Mouse (Mus musculus) spleen, adult 2 months (tissue): ENCODE results near the gene Ubac1.

Experiments
- CTCF ChIP-seq: fragments of 200-500 bp; IDR thresholded peaks from 2 replicates; pipeline ENCODE4 v1.5.1; 2011; ENCODE audit warnings: mild to moderate bottlenecking, inconsistent platforms; ENCODE audit not compliant: insufficient read depth, insufficient read length, insufficient replicate concordance; ENCODE audit errors: extremely low read depth
- POLR2A ChIP-seq: fragments of 200-500 bp; IDR thresholded peaks from 2 replicates; pipeline ENCODE4 v1.6.1; 2011; ENCODE audit warnings: low read depth, low read length, inconsistent platforms

- TF ChIP-seq CTCF = no peak
- no peak for TF ChIP-seq POLR2A
Observed at GRCm38 (mm10) chr2:26068175-26068574, 46.6 kb upstream of the Ubac1 start.
